Mouse (Mus musculus): ENCODE measurements around the gene Pou2f2. TPM values are rescaled to one million over a fixed set of nuclear protein-coding genes. Genes with fewer than 3 reads are reported as not detected.

Gene Pou2f2
- 0.96 and 5.1 TPM in 2 replicates for total RNA-seq (2021)
- long read RNA-seq, experiment 1, full-length matches to known transcripts, result 1 of 4 reads
- long read RNA-seq, experiment 1, partial matches to known transcripts, result 0 of 4 reads
- long read RNA-seq, experiment 1, other reads (novel, unspliced or antisense), result 3 of 4 reads
- long read RNA-seq, experiment 2, partial matches to known transcripts, result 0 of 3 reads
- long read RNA-seq, experiment 2, other reads (novel, unspliced or antisense), result 3 of 3 reads

DNA sequence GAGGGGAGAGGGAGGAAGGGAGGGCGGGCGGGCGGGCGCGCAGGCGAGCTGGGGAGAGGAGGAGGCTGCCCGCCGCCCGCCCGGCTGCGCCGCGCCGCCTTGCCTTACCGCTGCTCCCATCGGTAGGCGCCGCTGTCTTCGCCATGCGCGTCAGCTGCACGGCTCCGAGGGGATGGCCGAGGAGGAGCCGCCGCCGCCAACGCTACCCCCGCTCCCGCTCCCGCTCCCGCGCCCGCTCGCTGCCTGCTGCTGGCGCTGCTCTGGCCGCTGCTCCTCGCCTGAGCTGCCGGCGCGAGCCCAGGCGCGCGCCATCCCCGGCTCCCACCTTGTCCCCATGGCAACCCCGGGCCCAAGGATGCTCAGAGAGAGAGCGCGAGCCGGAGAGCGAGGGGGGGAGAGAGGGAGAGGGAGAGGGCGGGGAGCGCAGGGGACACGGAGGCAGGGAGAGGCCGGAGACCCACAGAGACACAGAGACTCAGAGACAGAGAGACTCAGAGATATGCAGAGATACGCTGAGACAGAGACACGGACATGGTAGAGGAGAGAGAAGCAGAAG is at the start of gene Pou2f2:
TSS of gene Pou2f2 (minus strand) at position 121 of the 556 bp plus-strand sequence.
- DNase-seq, result peak; percentile 79

DNA sequence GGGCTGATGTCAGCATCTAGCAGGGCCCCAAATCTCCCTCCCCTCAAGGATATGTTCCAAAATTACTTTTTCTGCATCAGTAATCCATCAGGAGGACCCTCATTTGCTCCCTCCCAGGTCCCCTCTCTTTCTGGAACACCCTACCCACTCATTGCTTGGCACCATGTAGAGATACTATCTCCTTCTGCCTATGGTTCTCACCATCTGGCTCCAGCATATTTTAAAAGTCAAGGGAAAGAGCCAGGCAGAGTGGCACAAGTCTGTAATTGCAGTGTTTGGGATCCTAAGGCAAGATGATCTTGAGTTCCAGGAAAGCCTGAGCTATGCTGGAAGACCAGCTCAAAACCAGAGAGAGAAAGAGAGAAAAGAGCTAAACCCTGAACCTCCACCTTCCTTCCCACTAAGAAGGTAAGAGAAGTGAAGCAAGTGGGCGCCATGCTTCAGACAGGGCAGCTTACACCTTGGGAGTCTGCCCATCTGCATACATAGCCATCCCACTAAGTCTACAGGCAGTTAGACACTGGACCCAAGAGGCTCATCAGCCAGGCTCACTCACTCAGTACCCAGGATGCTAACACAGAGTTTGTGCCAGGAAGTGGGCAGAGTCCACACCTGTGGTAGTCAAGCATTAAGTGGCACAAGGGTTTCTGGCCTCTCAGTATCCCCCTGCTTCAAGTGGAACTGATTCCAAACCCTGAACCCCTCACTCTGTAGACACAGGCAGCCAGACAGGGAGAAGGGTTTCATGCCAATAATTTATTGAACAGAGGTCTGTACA is 48.2 kb upstream of the Pou2f2 start:
- no peak for DNase-seq

GRCm38 (mm10) chr7:25222275-25222967 is 42.9 kb upstream of the Pou2f2 start:
- no peak for DNase-seq

DNA sequence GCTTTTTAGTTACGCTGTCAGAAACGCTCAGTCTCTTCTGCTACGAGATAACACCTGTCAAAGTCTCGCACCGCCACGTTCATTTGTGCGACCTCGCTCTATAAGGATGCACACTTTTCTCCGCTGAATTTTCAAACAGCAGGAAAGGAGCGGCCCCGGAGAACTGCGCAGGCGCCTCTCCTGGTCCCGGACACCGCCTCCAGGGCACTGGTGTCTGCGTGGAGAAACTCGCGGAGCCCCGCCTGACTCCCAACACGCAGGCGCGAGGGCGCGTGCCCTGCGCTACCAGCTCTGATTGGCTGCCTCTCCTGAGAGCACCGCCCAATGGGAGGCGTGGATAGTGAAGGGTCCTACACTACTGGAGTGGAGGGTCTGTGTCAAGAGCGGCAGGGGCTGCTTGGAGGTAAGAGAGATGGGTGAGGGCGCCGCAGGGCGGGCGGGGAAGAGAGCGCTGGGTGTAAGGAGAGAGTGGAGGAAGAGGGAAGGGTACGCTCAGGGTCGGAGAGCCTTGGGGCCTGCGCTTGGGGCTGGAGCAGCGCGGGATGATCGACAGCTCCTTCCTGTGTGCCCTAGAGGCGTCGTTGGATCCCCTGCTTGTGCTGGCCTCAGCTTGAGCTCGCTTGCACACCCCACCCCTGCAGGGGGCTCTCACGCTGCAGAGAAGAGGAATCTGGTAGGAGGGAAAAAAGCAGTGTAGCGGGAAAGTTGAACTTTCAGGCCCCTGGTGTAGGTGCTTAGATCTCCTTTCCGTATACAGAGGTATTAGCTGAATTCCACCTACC is 41.8 kb upstream of the Pou2f2 start, which contains the start of gene Zfp526:
TSS of gene Zfp526 (plus strand) at position 324 of the 782 bp plus-strand sequence.
- peak; percentile 99 for DNase-seq

- DNase-seq, result peak; percentile 47
Observed at GRCm38 (mm10) chr7:25220457-25221101, 41.1 kb upstream of the Pou2f2 start, which contains the start of gene Dedd2. TSS of gene Dedd2 (minus strand) at chr7:25220615.

DNA sequence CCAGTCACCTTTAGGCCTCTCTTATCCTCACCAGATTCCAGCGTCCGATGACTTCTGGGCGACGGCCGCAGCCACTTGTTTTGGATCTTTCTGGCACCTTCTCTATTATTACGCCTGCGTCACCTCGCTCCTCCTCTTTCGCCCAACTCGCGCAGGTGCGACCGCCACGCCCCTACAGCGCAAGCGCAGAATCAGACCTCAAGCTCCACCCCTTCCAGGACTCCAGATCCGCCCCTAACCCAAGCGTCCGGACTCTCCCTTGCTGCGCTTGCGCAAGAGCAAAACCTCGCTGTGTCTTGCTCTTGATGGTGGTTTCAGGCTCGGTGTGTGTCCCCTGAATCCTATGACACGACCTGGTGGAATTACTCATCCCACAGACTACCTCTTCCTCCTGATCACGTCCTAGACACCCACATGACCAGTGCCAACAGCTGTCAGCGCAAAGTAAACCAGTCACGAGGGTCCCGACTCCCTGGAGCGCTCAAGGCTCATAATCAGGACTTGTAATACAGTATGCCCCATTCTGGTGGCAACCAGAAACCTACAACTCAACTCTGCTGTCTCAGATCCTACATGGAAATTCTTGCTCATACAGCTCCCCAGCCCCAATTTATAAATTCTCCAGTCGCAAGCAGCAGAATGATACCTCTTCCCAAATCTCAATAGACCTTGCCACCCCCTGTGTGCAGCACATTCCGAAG is 40.4 kb upstream of the Pou2f2 start:
- peak; percentile 97 for DNase-seq

DNA sequence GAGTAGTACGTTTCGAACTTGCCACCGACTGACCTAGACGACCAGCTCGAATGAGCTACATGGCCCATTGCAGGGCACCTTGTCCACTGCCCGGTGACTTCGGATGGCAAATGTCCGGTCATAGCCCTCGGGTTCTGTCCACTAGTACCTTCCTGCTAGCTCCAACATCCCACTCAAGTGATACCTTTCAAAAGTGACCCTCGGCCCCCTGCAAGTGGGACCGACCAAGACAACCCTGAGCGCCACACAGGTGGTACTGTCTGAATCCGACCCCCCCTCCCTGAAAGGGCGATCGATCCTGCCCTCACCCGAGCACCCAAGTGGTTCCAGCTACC is 39.9 kb upstream of the Pou2f2 start:
- no peak for DNase-seq

GRCm38 (mm10) chr7:25218705-25219415 is 39.3 kb upstream of the Pou2f2 start:
- DNase-seq, result peak; percentile 67

DNA sequence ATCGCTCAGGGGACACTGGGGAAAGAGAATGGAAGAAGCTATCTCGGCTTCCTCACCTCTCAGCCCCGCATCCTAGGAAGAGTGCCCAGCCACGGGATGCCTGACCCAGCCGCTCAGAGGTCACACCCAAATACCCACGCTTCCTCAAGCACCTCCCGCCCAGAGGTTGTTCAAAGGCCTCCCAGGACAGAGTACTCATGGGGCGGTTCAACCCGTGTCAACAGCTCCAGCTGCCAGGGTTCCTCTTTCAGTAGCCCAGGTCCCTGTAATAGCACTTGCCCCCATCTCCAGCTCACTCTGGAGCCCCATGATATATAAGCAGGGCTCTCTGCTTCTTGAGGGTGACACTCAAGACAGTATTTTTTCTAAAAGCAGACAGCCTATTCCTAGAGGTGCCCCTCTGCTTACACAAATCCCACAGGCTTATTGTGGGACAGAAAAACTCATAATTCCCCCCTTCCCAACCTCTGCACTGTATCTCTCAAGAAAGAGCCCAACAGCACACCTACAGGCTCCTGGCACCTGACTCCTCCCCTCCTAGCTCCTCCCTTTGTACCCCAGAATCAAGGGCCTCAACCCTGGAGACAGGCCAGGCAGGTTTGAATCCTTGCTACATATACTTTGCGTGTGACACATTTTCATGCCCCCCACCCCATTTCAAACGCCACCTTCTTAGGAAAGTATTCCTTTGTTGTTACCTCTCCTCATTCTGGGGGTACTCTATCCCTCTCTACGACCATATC is 38.3 kb upstream of the Pou2f2 start:
- DNase-seq, result no peak

DNA sequence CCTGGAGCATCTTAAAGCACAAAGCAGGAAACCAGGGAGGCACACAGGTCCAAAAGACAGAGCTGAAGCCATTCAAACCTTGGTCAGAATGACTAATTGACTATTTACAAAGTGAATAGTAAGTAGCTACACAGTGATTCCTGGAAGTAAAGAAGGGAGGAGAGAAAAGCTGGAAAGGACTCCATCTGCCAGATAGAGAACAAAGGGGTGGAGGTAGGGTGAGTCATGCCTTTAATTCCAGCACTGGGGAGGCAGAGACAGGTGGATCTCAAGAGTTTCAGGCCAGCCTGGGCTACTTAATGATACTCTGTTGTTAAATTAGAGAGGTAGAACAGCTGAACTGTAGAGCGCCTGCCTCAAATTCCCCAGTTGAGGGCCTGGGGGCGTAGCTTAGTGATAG is 34.6 kb upstream of the Pou2f2 start:
- DNase-seq, result no peak

DNA sequence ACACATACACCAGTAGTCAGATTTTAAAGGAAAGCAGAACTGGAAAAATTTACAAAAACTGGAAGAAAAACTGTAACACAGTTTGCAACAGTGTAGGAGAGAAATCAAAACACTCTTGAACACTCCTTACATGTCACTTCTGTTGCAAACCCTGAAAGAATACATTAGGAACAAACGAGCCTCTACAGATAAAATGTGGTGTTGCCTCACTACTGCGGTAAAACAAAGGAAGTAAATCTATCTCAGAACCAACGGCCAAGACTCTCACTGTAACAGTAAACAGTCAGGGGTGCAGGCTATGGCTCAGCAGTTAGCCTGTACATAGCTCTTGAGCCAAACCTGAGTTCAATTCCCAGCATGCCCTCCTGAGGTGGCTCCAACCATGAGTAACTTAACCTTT is 33.6 kb upstream of the Pou2f2 start:
- no peak for DNase-seq

GRCm38 (mm10) chr7:25210482-25210881 is 31.0 kb upstream of the Pou2f2 start:
- no peak for DNase-seq

DNA sequence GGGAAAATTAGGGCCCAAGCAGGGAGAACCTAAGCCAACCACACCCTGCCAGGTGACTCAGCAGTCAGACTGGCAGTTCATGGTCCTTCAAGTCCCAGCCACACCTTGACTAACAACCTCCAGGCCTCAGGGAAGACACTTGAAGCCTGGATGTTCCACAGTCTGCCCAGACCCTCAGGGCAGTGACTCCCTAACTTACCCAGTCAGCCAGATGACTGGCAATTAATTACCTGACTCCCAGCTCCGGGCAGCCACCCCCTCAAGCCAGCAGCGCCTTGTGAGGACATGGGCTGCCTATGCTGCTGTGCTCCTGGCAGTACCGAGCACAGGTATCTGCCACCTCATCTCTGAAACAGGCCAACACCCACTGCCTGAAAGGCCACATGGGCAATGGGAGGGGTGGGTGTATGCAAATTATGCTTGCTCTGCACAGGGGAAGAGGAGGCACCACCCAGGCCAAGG is 29.7 kb upstream of the Pou2f2 start:
- peak; percentile 20 for DNase-seq

DNA sequence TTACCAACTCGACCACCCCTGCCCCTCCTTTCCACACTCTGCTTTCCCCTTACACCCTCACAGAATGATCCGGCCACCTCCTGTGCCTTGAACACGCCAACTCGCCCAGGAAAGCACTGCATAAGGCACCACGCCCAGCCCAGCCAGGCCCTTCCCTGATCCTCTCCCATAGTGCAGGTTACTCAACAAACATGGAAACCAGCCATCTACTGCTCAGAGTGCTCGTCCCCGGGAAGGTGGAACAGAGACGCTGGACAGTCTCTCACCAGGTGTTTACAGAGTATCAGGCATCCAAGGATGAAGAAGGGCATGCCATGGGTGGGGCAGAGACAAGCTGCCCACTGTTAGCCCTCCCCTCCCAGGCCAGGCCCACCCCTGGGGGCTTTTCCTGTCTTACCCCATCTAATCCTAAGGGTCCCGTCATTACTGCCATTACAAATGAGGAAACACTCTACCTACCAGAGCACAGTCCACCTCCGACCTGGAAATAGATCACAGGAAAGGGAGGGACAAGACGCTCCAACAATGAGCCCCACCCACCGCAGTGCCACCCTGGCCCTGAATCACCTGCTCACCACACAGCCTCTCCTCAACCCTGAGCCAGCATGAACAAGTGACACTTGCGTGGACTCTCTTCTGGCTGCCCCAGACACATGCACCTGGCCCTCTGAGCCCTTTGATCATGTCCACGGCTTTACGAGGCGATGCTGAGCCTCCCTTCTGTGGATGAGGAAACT is 26.7 kb upstream of the Pou2f2 start:
- peak; percentile 58 for DNase-seq

GRCm38 (mm10) chr7:25205355-25206093 is 26.0 kb upstream of the Pou2f2 start:
- DNase-seq, result peak; percentile 37

- DNase-seq, result no peak
Observed at GRCm38 (mm10) chr7:25203624-25204023, 24.1 kb upstream of the Pou2f2 start.

DNA sequence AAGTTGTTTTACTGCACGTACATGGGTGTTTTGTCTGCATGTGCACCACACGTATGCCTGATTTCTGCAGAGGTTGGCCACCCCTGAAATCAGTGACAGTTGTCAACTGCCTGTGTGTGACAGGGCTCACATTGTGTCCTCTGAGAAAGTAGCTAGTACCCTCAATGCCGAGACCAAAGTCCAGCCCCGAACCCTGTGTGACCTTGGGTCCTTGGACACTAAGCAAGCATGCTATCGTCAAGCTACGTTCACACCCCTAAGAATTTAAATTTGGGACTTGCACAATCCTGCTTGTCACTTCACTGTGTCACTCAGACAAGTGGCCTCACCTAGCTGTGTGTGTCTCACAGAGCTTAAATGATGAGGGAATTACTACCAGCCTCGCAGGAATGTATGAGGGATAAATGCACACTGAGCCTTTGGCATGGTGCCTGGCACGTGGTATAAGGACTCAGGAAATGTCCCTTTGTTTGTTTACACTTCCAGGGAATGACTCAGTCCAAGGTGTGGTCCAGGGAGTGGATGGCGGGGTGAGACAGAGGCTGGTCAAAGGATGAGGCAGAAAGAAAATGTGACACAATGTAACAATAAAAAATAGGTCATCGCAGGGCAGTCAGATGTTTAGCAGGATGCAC is 18.0 kb upstream of the Pou2f2 start:
- DNase-seq, result no peak
